Mouse (Mus musculus): ENCODE measurements around the gene Tnfrsf14. TPM values are rescaled to one million over a fixed set of nuclear protein-coding genes. Genes with fewer than 3 reads are reported as not detected.

The Tnfrsf14 gene
- polyA plus RNA-seq, 1 experiment from 2014 or later = 2.9 TPM

GRCm38 (mm10) chr4:154934800-154935199, 6.4 kb upstream of the Tnfrsf14 start:
- Histone ChIP-seq H3K4me1 (replicated peaks) (no peaks in the 10 kb centered on the region), H3K27ac (ENCODE audit: poor library complexity, severe bottlenecking) (no peak overlapping the region), H3K9me3 (replicated peaks) (no peaks in the 10 kb centered on the region), H3K36me3 (no peaks in the 10 kb centered on the region), H3K9ac (no peak overlapping the region), H3K4me2 (no peak overlapping the region), H3K27me3 (replicated peaks) (peaks cover 22% of the 10 kb centered on the region), H3K4me3 (no peak overlapping the region)
- 72% methylated on average over 2 of the region's 2 CpGs for WGBS
- ATAC-seq (ENCODE audit: insufficient number of reproducible peaks, low FRiP score) = no peak

GRCm38 (mm10) chr4:154933306-154933907, 5.0 kb upstream of the Tnfrsf14 start:
- H3K27ac ChIP-seq (ENCODE audit: poor library complexity, severe bottlenecking) = no peak overlapping the region
- WGBS = 38% methylated on average over 13 of the region's 13 CpGs
- H3K9me3 ChIP-seq (replicated peaks) = no peaks in the 10 kb centered on the region
- H3K4me3 ChIP-seq = no peak overlapping the region
- H3K36me3 ChIP-seq = no peaks in the 10 kb centered on the region
- no peak for ATAC-seq (ENCODE audit: insufficient number of reproducible peaks, low FRiP score)
- peaks cover 22% of the 10 kb centered on the region for H3K27me3 ChIP-seq (replicated peaks)
- H3K4me2 ChIP-seq = no peak overlapping the region
- H3K4me1 ChIP-seq (replicated peaks) = peaks cover 4% of the 10 kb centered on the region
- H3K9ac ChIP-seq = no peak overlapping the region

- ATAC-seq (ENCODE audit: insufficient number of reproducible peaks, low FRiP score) = peak; percentile 72
- 70% methylated on average over 12 of the region's 12 CpGs for WGBS
- no peak overlapping the region for H3K4me3 ChIP-seq
- no peaks in the 10 kb centered on the region for H3K9me3 ChIP-seq (replicated peaks)
- H3K4me1 ChIP-seq (replicated peaks) = peaks cover 21% of the 10 kb centered on the region
- H3K27me3 ChIP-seq (replicated peaks) = peaks cover 15% of the 10 kb centered on the region
- H3K36me3 ChIP-seq = no peaks in the 10 kb centered on the region
- 0 out of 2 replicates have a peak overlapping the region, but pooled peaks have one; percentile 17 for H3K4me2 ChIP-seq
- H3K9ac ChIP-seq = no peak overlapping the region
- peak overlapping the region; percentile 30 for H3K27ac ChIP-seq (ENCODE audit: poor library complexity, severe bottlenecking)
Observed at GRCm38 (mm10) chr4:154929088-154929660, 811 bp upstream of the Tnfrsf14 start.

- Histone ChIP-seq H3K9ac (no peak overlapping the region; the same call in 1 of the 2 replicates), H3K4me3 (peak overlapping the region; percentile 22), H3K27me3 (replicated peaks) (peaks cover 6% of the 10 kb centered on the region; the same call in 1 of the 2 replicates), H3K27ac (ENCODE audit: poor library complexity, severe bottlenecking) (peak overlapping the region; percentile 19; the same call in 1 of the 2 replicates), H3K4me1 (replicated peaks) (peaks cover 21% of the 10 kb centered on the region), H3K9me3 (replicated peaks) (0 out of 2 replicates have a peak, but pooled peaks cover 4% of the 10 kb centered on the region), H3K36me3 (no peaks in the 10 kb centered on the region), H3K4me2 (peak overlapping the region; percentile 46)
- WGBS = 42% methylated on average over 5 of the region's 5 CpGs
- ATAC-seq (ENCODE audit: insufficient number of reproducible peaks, low FRiP score) = peak; percentile 65; the same call in 1 of the 2 replicates
Observed at GRCm38 (mm10) chr4:154927899-154928337, 445 bp downstream of the Tnfrsf14 start.

- Histone ChIP-seq H3K27ac (ENCODE audit: poor library complexity, severe bottlenecking) (peak overlapping the region; percentile 1; the same call in 1 of the 2 replicates), H3K4me3 (peak overlapping the region; percentile 22), H3K4me1 (replicated peaks) (peaks cover 21% of the 10 kb centered on the region), H3K9ac (peak overlapping the region; percentile 52), H3K27me3 (replicated peaks) (no peaks in the 10 kb centered on the region; the same call in 1 of the 2 replicates), H3K4me2 (peak overlapping the region; percentile 46), H3K9me3 (replicated peaks) (0 out of 2 replicates have a peak, but pooled peaks cover 4% of the 10 kb centered on the region), H3K36me3 (no peaks in the 10 kb centered on the region)
- peak; percentile 44 for ATAC-seq (ENCODE audit: insufficient number of reproducible peaks, low FRiP score)
- 55% methylated on average over 9 of the region's 9 CpGs for WGBS
Observed at GRCm38 (mm10) chr4:154926969-154927898, 1.1 kb downstream of the Tnfrsf14 start.

- H3K9ac ChIP-seq = no peak overlapping the region
- peak overlapping the region; percentile 46; the same call in 1 of the 2 replicates for H3K4me2 ChIP-seq
- no peaks in the 10 kb centered on the region for H3K36me3 ChIP-seq
- 40% methylated on average over 4 of the region's 4 CpGs for WGBS
- no peak for ATAC-seq (ENCODE audit: insufficient number of reproducible peaks, low FRiP score)
- H3K4me3 ChIP-seq = no peak overlapping the region
- H3K27ac ChIP-seq (ENCODE audit: poor library complexity, severe bottlenecking) = no peak overlapping the region
- peaks cover 21% of the 10 kb centered on the region for H3K4me1 ChIP-seq (replicated peaks)
- no peaks in the 10 kb centered on the region; the same call in 1 of the 2 replicates for H3K27me3 ChIP-seq (replicated peaks)
- H3K9me3 ChIP-seq (replicated peaks) = 0 out of 2 replicates have a peak, but pooled peaks cover 4% of the 10 kb centered on the region
Observed at GRCm38 (mm10) chr4:154925413-154925812, 3.0 kb downstream of the Tnfrsf14 start.

GRCm38 (mm10) chr4:154922931-154923330, 5.4 kb downstream of the Tnfrsf14 start:
- Histone ChIP-seq H3K9ac (no peak overlapping the region), H3K4me3 (no peak overlapping the region), H3K4me2 (no peak overlapping the region), H3K4me1 (replicated peaks) (peaks cover 12% of the 10 kb centered on the region), H3K27ac (ENCODE audit: poor library complexity, severe bottlenecking) (no peak overlapping the region), H3K9me3 (replicated peaks) (0 out of 2 replicates have a peak, but pooled peaks cover 4% of the 10 kb centered on the region), H3K36me3 (no peaks in the 10 kb centered on the region), H3K27me3 (replicated peaks) (no peaks in the 10 kb centered on the region; the same call in 1 of the 2 replicates)
- ATAC-seq (ENCODE audit: insufficient number of reproducible peaks, low FRiP score) = no peak
- 80% methylated on average over 5 of the region's 5 CpGs for WGBS

GRCm38 (mm10) chr4:154922291-154922690, 6.1 kb downstream of the Tnfrsf14 start:
- 77% methylated on average over 4 of the region's 4 CpGs for WGBS
- H3K9ac ChIP-seq = no peak overlapping the region
- H3K27me3 ChIP-seq (replicated peaks) = no peaks in the 10 kb centered on the region; the same call in 1 of the 2 replicates
- no peak overlapping the region for H3K4me2 ChIP-seq
- no peak overlapping the region for H3K27ac ChIP-seq (ENCODE audit: poor library complexity, severe bottlenecking)
- H3K4me3 ChIP-seq = no peak overlapping the region
- peaks cover 6% of the 10 kb centered on the region for H3K4me1 ChIP-seq (replicated peaks)
- no peak for ATAC-seq (ENCODE audit: insufficient number of reproducible peaks, low FRiP score)
- H3K36me3 ChIP-seq = no peaks in the 10 kb centered on the region
- 0 out of 2 replicates have a peak, but pooled peaks cover 4% of the 10 kb centered on the region for H3K9me3 ChIP-seq (replicated peaks)

GRCm38 (mm10) chr4:154916662-154917061, 11.7 kb downstream of the Tnfrsf14 start:
- H3K4me1 ChIP-seq (replicated peaks) = no peaks in the 10 kb centered on the region
- H3K4me2 ChIP-seq = no peak overlapping the region
- H3K27ac ChIP-seq (ENCODE audit: poor library complexity, severe bottlenecking) = no peak overlapping the region
- no peaks in the 10 kb centered on the region for H3K36me3 ChIP-seq
- H3K9ac ChIP-seq = no peak overlapping the region
- H3K4me3 ChIP-seq = no peak overlapping the region
- H3K9me3 ChIP-seq (replicated peaks) = no peaks in the 10 kb centered on the region
- no peak for ATAC-seq (ENCODE audit: insufficient number of reproducible peaks, low FRiP score)
- 66% methylated on average over 4 of the region's 4 CpGs for WGBS
- no peaks in the 10 kb centered on the region for H3K27me3 ChIP-seq (replicated peaks)

- H3K4me2 ChIP-seq = no peak overlapping the region
- H3K36me3 ChIP-seq = no peaks in the 10 kb centered on the region
- H3K9ac ChIP-seq = no peak overlapping the region
- H3K4me3 ChIP-seq = no peak overlapping the region
- H3K27me3 ChIP-seq (replicated peaks) = no peaks in the 10 kb centered on the region
- H3K4me1 ChIP-seq (replicated peaks) = peaks cover 10% of the 10 kb centered on the region
- H3K9me3 ChIP-seq (replicated peaks) = no peaks in the 10 kb centered on the region
- 54% methylated on average over 10 of the region's 10 CpGs for WGBS
- ATAC-seq (ENCODE audit: insufficient number of reproducible peaks, low FRiP score) = no peak
- H3K27ac ChIP-seq (ENCODE audit: poor library complexity, severe bottlenecking) = no peak overlapping the region
Observed at GRCm38 (mm10) chr4:154915286-154915685, 13.1 kb downstream of the Tnfrsf14 start.

All from heart, embryonic 12.5 days (tissue).